Mouse (Mus musculus) neural tube, embryonic 11.5 days (tissue): ENCODE measurements around the gene Eme1. TPM values are rescaled to one million over a fixed set of nuclear protein-coding genes. Genes with fewer than 3 reads are reported as not detected.
"Not testable (repeated sequence)": the region's sequence is repeated elsewhere in the genome, so short reads cannot be mapped to it uniquely, and the experiment has no call there.

ENCODE experiments used
- ATAC-seq: fragments of 200-750 bp; cut with Nextera tagmentation; 2 replicates; pipeline ENCODE4 v1.8.0; 2017; ENCODE audit warnings: moderate number of reproducible peaks, mild to moderate bottlenecking, moderate TSS enrichment, moderate library complexity; ENCODE audit not compliant: insufficient read depth, low FRiP score, low TSS enrichment
- DNase-seq: peaks from one replicate; pipeline ENCODE4 v3.0.0-alpha.2; 2015; ENCODE audit warnings: low spot score
- H3K27ac ChIP-seq: fragments of 300-500 bp; sonication (generic); 2 replicates; pipeline ENCODE4 v1.5.1; 2014; ENCODE audit warnings: low read depth, mild to moderate bottlenecking, low read length
- H3K27me3 ChIP-seq: fragments of 300-500 bp; sonication (generic); 2 replicates; pipeline ENCODE4 v1.6.1; 2014; ENCODE audit warnings: mild to moderate bottlenecking, low read length, mixed read lengths; ENCODE audit not compliant: control insufficient read depth, insufficient read depth
- H3K36me3 ChIP-seq: fragments of 300-500 bp; sonication (generic); 2 replicates; pipeline ENCODE4 v1.6.1; 2014; ENCODE audit warnings: mild to moderate bottlenecking, low read length, moderate library complexity, mixed read lengths; ENCODE audit not compliant: control insufficient read depth, insufficient read depth
- H3K4me1 ChIP-seq: fragments of 300-500 bp; sonication (generic); 2 replicates; pipeline ENCODE4 v1.6.1; 2014; ENCODE audit warnings: low read length, mixed read lengths; ENCODE audit not compliant: control insufficient read depth, insufficient read depth
- H3K4me2 ChIP-seq: fragments of 300-500 bp; sonication (generic); 2 replicates; pipeline ENCODE4 v1.6.1; 2014; ENCODE audit warnings: low read depth, mild to moderate bottlenecking, moderate library complexity
- H3K4me3 ChIP-seq: fragments of 300-500 bp; sonication (generic); 2 replicates; pipeline ENCODE4 v1.5.1; 2014; ENCODE audit warnings: low read depth, low read length
- H3K9ac ChIP-seq: fragments of 300-500 bp; sonication (generic); 2 replicates; pipeline ENCODE4 v1.6.1; 2014; ENCODE audit warnings: mild to moderate bottlenecking, low read length
- H3K9me3 ChIP-seq: fragments of 300-500 bp; sonication (generic); 2 replicates; pipeline ENCODE4 v1.6.1; 2016; ENCODE audit warnings: low read length; ENCODE audit not compliant: control insufficient read depth
- WGBS: fragments of 180-500 bp; shearing (Covaris S2); extraction: QIAGEN DNeasy Blood & Tissue Kit; methylation state at CpG from one replicate; pipeline ENCODE4 v1.1.7; 2014; 5-methylcytosine and 5-hydroxymethylcytosine counted together
- polyA plus RNA-seq: library from polyadenylated mRNA; unstranded; fragments of >200 nt; fragmentation: Nextera tagmentation; extraction: Ambion mirVana; gene quantifications from 2 replicates; pipeline ENCODE4 v1.2.1, GENCODE M21; 2014

Eme1 gene
- polyA plus RNA-seq, 1 experiment from 2014 or later, result 39.8 TPM

- Histone ChIP-seq H3K4me3 (no peak overlapping the region), H3K27ac (no peak overlapping the region), H3K9me3 (no peaks in the 10 kb centered on the region), H3K4me2 (no peak overlapping the region), H3K4me1 (peaks cover 11% of the 10 kb centered on the region), H3K9ac (no peak overlapping the region), H3K27me3 (no peaks in the 10 kb centered on the region), H3K36me3 (peaks cover 3% of the 10 kb centered on the region)
- no peak for ATAC-seq
- WGBS, result 85% methylated on average over 5 of the region's 5 CpGs
- DNase-seq, result no peak
These were observed 21.2 kb upstream of the Eme1 start for GRCm38 (mm10) chr11:94674984-94675383.

GRCm38 (mm10) chr11:94665281-94665680, 11.5 kb upstream of the Eme1 start:
- ATAC-seq (no peak), DNase-seq (no peak)
- Histone ChIP-seq H3K27me3 (no peaks in the 10 kb centered on the region), H3K36me3 (peaks cover 24% of the 10 kb centered on the region), H3K4me3 (no peak overlapping the region), H3K4me1 (no peaks in the 10 kb centered on the region), H3K4me2 (no peak overlapping the region), H3K27ac (no peak overlapping the region), H3K9ac (no peak overlapping the region), H3K9me3 (no peaks in the 10 kb centered on the region)
- WGBS, result 95% methylated on average over 6 of the region's 6 CpGs

GRCm38 (mm10) chr11:94661344-94661743, 7.6 kb upstream of the Eme1 start:
- Histone ChIP-seq H3K9me3 (no peaks in the 10 kb centered on the region), H3K27ac (no peak overlapping the region), H3K27me3 (no peaks in the 10 kb centered on the region), H3K9ac (no peak overlapping the region), H3K4me3 (no peak overlapping the region), H3K36me3 (peaks cover 14% of the 10 kb centered on the region), H3K4me2 (no peak overlapping the region), H3K4me1 (no peaks in the 10 kb centered on the region)
- DNase-seq (no peak), ATAC-seq (no peak)
- WGBS, result 50% methylated on average over 1 of the region's 1 CpGs

GRCm38 (mm10) chr11:94652973-94653372, 791 bp downstream of the Eme1 start:
- Histone ChIP-seq H3K4me2 (peak overlapping the region; percentile 77), H3K27me3 (no peaks in the 10 kb centered on the region), H3K4me3 (peak overlapping the region; percentile 64), H3K9me3 (no peaks in the 10 kb centered on the region), H3K27ac (no peak overlapping the region), H3K36me3 (peaks cover 2% of the 10 kb centered on the region), H3K4me1 (no peaks in the 10 kb centered on the region), H3K9ac (peak overlapping the region; percentile 73; the same call in 1 of the 2 replicates)
- DNase-seq (no peak), ATAC-seq (no peak)
- WGBS, result 50% methylated on average over 8 of the region's 8 CpGs

GRCm38 (mm10) chr11:94651241-94651640, 2.5 kb downstream of the Eme1 start:
- H3K27me3 ChIP-seq, ATAC-seq, H3K4me1 ChIP-seq, H3K9ac ChIP-seq, DNase-seq, H3K27ac ChIP-seq, H3K4me2 ChIP-seq, H3K4me3 ChIP-seq, H3K9me3 ChIP-seq: not testable (repeated sequence)
- WGBS, result 91% methylated on average over 5 of the region's 7 CpGs
- H3K36me3 ChIP-seq, result peaks cover 12% of the 10 kb centered on the region

- 97% methylated on average over 4 of the region's 4 CpGs for WGBS
- DNase-seq (no peak), ATAC-seq (no peak)
- H3K4me1 ChIP-seq, result no peaks in the 10 kb centered on the region
- no peak overlapping the region for H3K4me2 ChIP-seq
- H3K9ac ChIP-seq, result no peak overlapping the region
- H3K4me3 ChIP-seq, result no peak overlapping the region
- no peak overlapping the region for H3K27ac ChIP-seq
- H3K9me3 ChIP-seq, result no peaks in the 10 kb centered on the region
- H3K27me3 ChIP-seq, result no peaks in the 10 kb centered on the region
- H3K36me3 ChIP-seq, result peaks cover 29% of the 10 kb centered on the region
These were observed 7.3 kb downstream of the Eme1 start for GRCm38 (mm10) chr11:94646457-94646856.

GRCm38 (mm10) chr11:94644461-94645219, 9.1 kb downstream of the Eme1 start:
- 89% methylated on average over 8 of the region's 8 CpGs for WGBS
- H3K9ac ChIP-seq, result no peak overlapping the region
- no peak overlapping the region for H3K27ac ChIP-seq
- H3K4me3 ChIP-seq, result no peak overlapping the region
- H3K4me2 ChIP-seq, result no peak overlapping the region
- no peak for ATAC-seq
- no peak for DNase-seq
- no peaks in the 10 kb centered on the region for H3K27me3 ChIP-seq
- H3K36me3 ChIP-seq, result peaks cover 33% of the 10 kb centered on the region
- H3K4me1 ChIP-seq, result no peaks in the 10 kb centered on the region
- H3K9me3 ChIP-seq, result no peaks in the 10 kb centered on the region

- no peak overlapping the region for H3K4me2 ChIP-seq
- H3K4me1 ChIP-seq, result 0 out of 2 replicates have a peak, but pooled peaks cover 2% of the 10 kb centered on the region
- H3K27ac ChIP-seq, result no peak overlapping the region
- DNase-seq (no peak), ATAC-seq (no peak)
- WGBS, result 86% methylated on average over 5 of the region's 5 CpGs
- no peaks in the 10 kb centered on the region for H3K9me3 ChIP-seq
- peaks cover 21% of the 10 kb centered on the region for H3K36me3 ChIP-seq
- no peaks in the 10 kb centered on the region for H3K27me3 ChIP-seq
- H3K9ac ChIP-seq, result no peak overlapping the region
- H3K4me3 ChIP-seq, result no peak overlapping the region
These were observed 19.3 kb downstream of the Eme1 start for GRCm38 (mm10) chr11:94634431-94634830.

GRCm38 (mm10) chr11:94632988-94633387, 20.8 kb downstream of the Eme1 start:
- Histone ChIP-seq H3K9ac (no peak overlapping the region), H3K4me2 (no peak overlapping the region), H3K4me1 (0 out of 2 replicates have a peak, but pooled peaks cover 2% of the 10 kb centered on the region), H3K27ac (no peak overlapping the region), H3K36me3 (peaks cover 21% of the 10 kb centered on the region), H3K9me3 (no peaks in the 10 kb centered on the region), H3K4me3 (no peak overlapping the region), H3K27me3 (no peaks in the 10 kb centered on the region)
- ATAC-seq (no peak), DNase-seq (no peak)
- 89% methylated on average over 8 of the region's 8 CpGs for WGBS
